Mouse (Mus musculus) kidney, adult 18-20 months (tissue): ENCODE data around the gene Olfr589.
"Not testable (repeated sequence)": the region's sequence is repeated elsewhere in the genome, so short reads cannot be mapped to it uniquely, and the experiment has no call there.

Experiments
- DNase-seq: peaks from one replicate; pipeline ENCODE4 v3.0.0; 2021

The Olfr589 gene

DNA sequence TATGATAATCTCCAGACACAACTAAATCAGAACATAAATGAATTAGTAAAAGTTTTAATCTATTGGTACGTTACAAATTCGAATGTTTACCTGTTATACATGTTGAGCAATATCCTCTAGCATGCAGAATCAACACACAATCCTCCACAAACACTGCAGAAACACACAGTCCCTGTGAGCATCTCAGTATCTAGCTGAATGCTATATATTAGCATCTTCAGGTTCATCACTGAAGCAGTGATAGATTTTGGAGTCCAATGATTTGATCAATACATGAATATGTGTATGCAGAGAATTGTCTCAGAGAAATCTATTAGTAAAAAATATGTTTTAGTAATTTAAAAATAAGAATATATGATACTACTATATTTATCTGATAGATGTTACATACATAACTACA is at the start of gene Olfr589:
Gene Olfr589, minus strand, starts transcription at position 101 of the 400 bp plus-strand sequence.
- no peak for DNase-seq

DNA sequence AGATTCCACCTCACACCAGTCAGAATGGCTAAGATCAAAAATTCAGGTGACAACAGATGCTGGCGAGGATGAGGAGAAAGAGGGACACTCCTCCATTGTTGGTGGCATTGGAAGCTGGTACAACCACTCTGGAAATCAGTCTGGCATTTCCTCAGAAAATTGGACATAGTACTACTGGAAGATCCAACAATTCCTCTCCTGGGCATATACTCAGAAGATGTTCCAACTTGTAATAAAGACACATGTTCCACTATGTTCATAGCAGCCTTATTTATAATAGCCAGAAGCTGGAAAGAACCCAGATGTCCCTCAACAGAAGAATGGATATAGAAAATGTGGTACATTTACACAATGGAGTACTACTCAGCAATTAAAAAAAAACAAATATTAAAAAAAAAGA is 28.3 kb upstream of the Olfr589 start, which contains the start of gene Olfr592:
Gene Olfr592, plus strand, starts transcription at position 301 of the 400 bp plus-strand sequence.
- DNase-seq, result not testable (repeated sequence)

DNA sequence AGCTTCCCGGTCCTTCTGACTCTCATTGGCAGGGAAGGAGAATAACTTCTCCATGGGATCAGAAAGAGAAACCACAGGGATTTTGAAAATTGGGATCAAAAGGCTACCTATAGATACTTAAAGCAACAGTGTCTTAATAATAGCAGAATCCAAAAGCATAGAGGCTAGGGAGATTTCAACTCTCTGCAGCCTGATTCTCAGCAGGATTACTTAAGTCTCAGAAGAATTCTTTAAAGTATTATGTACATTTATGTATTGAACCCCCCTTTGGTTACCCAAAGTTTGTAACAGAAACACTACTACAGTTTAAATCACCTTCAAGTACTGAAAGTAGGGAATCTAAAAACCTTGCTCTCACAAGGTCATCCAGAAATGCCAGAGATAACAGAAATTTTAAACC is 22.1 kb upstream of the Olfr589 start, which contains the start of gene Olfr591:
Gene Olfr591, minus strand, starts transcription at position 101 of the 400 bp plus-strand sequence.
- DNase-seq, result no peak

DNA sequence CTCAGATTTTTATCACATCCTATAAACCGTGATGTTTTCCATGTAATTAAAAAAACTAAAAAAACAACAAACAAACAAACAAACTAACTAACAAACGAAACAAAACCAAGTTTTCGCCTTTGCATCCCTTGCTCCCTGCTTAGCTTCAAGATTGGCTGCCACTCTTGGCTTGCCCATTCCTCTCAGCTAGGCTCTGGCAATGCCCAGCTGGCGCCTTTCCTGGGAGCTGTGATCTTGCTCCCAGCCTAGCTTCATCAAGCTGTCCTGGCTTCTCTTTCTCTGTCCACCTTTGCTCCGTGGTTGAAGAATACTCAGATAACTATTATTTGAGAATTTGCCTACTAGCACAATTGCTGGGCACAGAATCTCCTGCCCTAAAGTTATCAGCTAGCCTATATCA is 13.5 kb upstream of the Olfr589 start:
- no peak for DNase-seq

DNA sequence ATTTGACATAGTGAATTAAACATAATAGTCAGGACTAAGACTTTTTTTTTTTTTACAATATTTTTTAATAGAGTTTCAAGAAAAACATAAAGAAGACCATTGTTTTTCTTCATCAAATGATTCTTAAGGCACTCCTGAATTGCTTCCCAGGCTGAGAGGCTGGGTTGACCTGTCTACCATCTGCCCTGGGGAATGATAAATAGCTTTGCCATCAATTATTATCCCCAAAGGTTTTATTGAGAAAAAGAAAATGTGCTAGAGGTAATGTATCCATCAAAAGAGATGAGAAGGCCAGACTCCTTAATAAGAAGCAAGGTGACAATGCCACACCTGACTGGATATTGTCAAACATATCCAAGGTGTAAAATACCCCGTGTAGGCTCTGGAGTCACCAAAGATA is 15.6 kb downstream of the Olfr589 start, which contains the start of gene Olfr588-ps1:
Gene Olfr588-ps1, plus strand, starts transcription at position 301 of the 400 bp plus-strand sequence.
- no peak for DNase-seq

DNA sequence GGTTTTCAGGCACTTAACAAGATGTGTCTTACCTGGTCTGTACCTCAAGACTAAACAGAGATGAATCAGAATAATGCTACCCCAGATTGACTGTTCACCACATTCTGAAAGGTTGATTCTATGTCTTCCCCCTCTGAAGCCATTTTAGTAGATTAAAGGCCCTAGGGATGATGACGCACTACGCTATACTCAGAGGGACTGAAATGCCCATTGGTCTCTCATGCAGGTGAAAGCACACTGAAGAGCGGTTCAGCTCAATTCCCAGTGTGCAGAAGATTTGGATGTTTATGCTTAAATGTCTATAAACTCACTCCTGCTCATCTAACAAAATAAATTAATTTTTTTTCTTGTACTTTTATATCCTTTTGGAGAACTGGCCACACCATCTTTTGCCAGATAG is 30.6 kb downstream of the Olfr589 start, which contains the start of gene Olfr586:
Gene Olfr586, minus strand, starts transcription at position 101 of the 400 bp plus-strand sequence.
- DNase-seq, result no peak

DNA sequence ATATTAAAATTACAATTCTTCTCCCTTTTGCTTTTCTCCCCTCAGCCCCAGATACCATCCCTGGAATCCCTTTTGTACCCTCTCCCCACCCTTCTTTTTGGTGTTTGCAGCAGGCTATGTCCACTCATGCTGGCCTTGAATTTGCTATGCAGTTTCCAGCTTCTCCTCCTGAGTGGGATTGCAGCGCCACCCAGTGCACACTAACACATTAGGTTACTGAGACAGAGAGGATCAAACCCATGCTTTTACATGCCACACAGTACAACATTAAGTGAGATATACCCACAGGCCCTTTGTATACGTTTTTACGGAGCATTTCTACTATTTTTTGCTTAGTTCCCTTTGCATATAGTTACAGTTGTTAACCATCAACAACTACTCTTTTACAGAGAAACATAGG is 36.8 kb downstream of the Olfr589 start:
- no peak for DNase-seq
